Mouse (Mus musculus) cerebellum, adult 2 months (tissue): ENCODE measurements around the gene Cox8a. TPM values are rescaled to one million over a fixed set of nuclear protein-coding genes. Genes with fewer than 3 reads are reported as not detected.
A peak's percentile ranks its signal among the peaks of the same experiment; 100 is the strongest.

Experiments used
- DNase-seq, 2 experiments: peaks; one replicate each; pipeline ENCODE4 v3.0.0; 2021
- H3K27ac ChIP-seq: fragments of 200-500 bp; 2 replicates; pipeline ENCODE4 v1.5.1; 2012; ENCODE audit warnings: low read length, control low read depth, inconsistent platforms; ENCODE audit not compliant: insufficient read depth
- H3K27me3 ChIP-seq: fragments of 200-500 bp; 2 replicates; pipeline ENCODE4 v1.6.1; 2012; ENCODE audit warnings: inconsistent platforms, mild to moderate bottlenecking, low read length, moderate library complexity; ENCODE audit not compliant: control insufficient read depth, insufficient read depth
- H3K4me1 ChIP-seq: fragments of 200-500 bp; 2 replicates; pipeline ENCODE4 v1.6.1; 2011; ENCODE audit warnings: low read length; ENCODE audit not compliant: control insufficient read depth, insufficient read depth
- H3K4me3 ChIP-seq: fragments of 200-500 bp; replicated peaks from 2 replicates; pipeline ENCODE3; 2011; ENCODE audit warnings: mild to moderate bottlenecking, low read depth, low read length, control low read depth; ENCODE audit not compliant: insufficient read depth
- CTCF ChIP-seq: fragments of 200-500 bp; IDR thresholded peaks from 2 replicates; pipeline ENCODE4 v1.5.1; 2011; ENCODE audit warnings: low read depth, mild to moderate bottlenecking, control low read depth, low read length, moderate library complexity, borderline replicate concordance; ENCODE audit not compliant: insufficient read depth
- POLR2A ChIP-seq: fragments of 200-500 bp; IDR thresholded peaks from 2 replicates; pipeline ENCODE4 v1.6.1; 2011; ENCODE audit warnings: low read length, control low read depth, borderline replicate concordance; ENCODE audit not compliant: insufficient read depth
- WGBS: fragments of 180-500 bp; shearing (Covaris S2); methylation state at CpG from one replicate; pipeline ENCODE4 v1.1.7; 2018; 5-methylcytosine and 5-hydroxymethylcytosine counted together
- polyA plus RNA-seq: library from polyadenylated mRNA; depleted of rRNA; stranded (reverse); fragments of >200 nt; gene quantifications from 2 replicates; pipeline ENCODE4 v1.2.3, GENCODE M21; 2012

Gene Cox8a
- polyA plus RNA-seq, 1 experiment: 1,171 TPM

GRCm38 (mm10) chr19:7190986-7191385 is 26.4 kb downstream of the Cox8a start:
- 59% methylated on average over 5 of the region's 5 CpGs for WGBS
- no peak for DNase-seq
- H3K27me3 ChIP-seq: no peaks in the 10 kb centered on the region
- H3K27ac ChIP-seq: no peak overlapping the region
- no peaks in the 10 kb centered on the region for H3K4me1 ChIP-seq
- no peak overlapping the region for H3K4me3 ChIP-seq
- no peak for TF ChIP-seq CTCF
- TF ChIP-seq POLR2A: no peak

- Histone ChIP-seq H3K4me3 (no peak overlapping the region), H3K27me3 (no peaks in the 10 kb centered on the region), H3K27ac (no peak overlapping the region), H3K4me1 (no peaks in the 10 kb centered on the region)
- TF ChIP-seq CTCF (no peak), POLR2A (no peak)
- DNase-seq: no peak
- WGBS: 89% methylated on average over 4 of the region's 4 CpGs
Observed at GRCm38 (mm10) chr19:7189026-7189425, 28.4 kb downstream of the Cox8a start.

- TF ChIP-seq CTCF: no peak
- TF ChIP-seq POLR2A: no peak
- 84% methylated on average over 5 of the region's 5 CpGs for WGBS
- Histone ChIP-seq H3K4me1 (peaks cover 6% of the 10 kb centered on the region), H3K27me3 (no peaks in the 10 kb centered on the region), H3K27ac (no peak overlapping the region), H3K4me3 (no peak overlapping the region)
- no peak for DNase-seq
Observed at GRCm38 (mm10) chr19:7187157-7187556, 30.3 kb downstream of the Cox8a start.

- Histone ChIP-seq H3K27ac (no peak overlapping the region), H3K27me3 (no peaks in the 10 kb centered on the region), H3K4me1 (peaks cover 11% of the 10 kb centered on the region), H3K4me3 (no peak overlapping the region)
- TF ChIP-seq POLR2A (no peak), CTCF (no peak)
- 59% methylated on average over 18 of the region's 18 CpGs for WGBS
- DNase-seq: no peak
Observed at GRCm38 (mm10) chr19:7185715-7186291, 31.6 kb downstream of the Cox8a start.

GRCm38 (mm10) chr19:7185059-7185458 is 32.4 kb downstream of the Cox8a start:
- no peak overlapping the region for H3K27ac ChIP-seq
- peaks cover 18% of the 10 kb centered on the region for H3K4me1 ChIP-seq
- no peak overlapping the region for H3K4me3 ChIP-seq
- no peaks in the 10 kb centered on the region for H3K27me3 ChIP-seq
- WGBS: 86% methylated on average over 4 of the region's 4 CpGs
- no peak for DNase-seq
- TF ChIP-seq CTCF (no peak), POLR2A (no peak)

- Histone ChIP-seq H3K27ac (no peak overlapping the region), H3K4me3 (no peak overlapping the region), H3K27me3 (no peaks in the 10 kb centered on the region), H3K4me1 (peaks cover 33% of the 10 kb centered on the region)
- TF ChIP-seq CTCF: no peak
- TF ChIP-seq POLR2A: no peak
- 87% methylated on average over 11 of the region's 11 CpGs for WGBS
- DNase-seq: no peak
Observed at GRCm38 (mm10) chr19:7183419-7183818, 34.0 kb downstream of the Cox8a start.

GRCm38 (mm10) chr19:7182273-7182949 is 35.0 kb downstream of the Cox8a start:
- Histone ChIP-seq H3K27ac (no peak overlapping the region), H3K27me3 (no peaks in the 10 kb centered on the region), H3K4me1 (peaks cover 38% of the 10 kb centered on the region), H3K4me3 (no peak overlapping the region)
- peak; percentile 74 to 79 for DNase-seq
- TF ChIP-seq CTCF (no peak), POLR2A (no peak)
- 16% methylated on average over 23 of the region's 23 CpGs for WGBS

- 85% methylated on average over 7 of the region's 7 CpGs for WGBS
- TF ChIP-seq POLR2A: no peak
- TF ChIP-seq CTCF: no peak
- DNase-seq: no peak
- peaks cover 38% of the 10 kb centered on the region for H3K4me1 ChIP-seq
- H3K27me3 ChIP-seq: no peaks in the 10 kb centered on the region
- no peak overlapping the region for H3K4me3 ChIP-seq
- H3K27ac ChIP-seq: no peak overlapping the region
Observed at GRCm38 (mm10) chr19:7181496-7181895, 35.9 kb downstream of the Cox8a start.
